Mouse (Mus musculus): ENCODE results near the gene Tmem91. TPM values are rescaled to one million over a fixed set of nuclear protein-coding genes. Genes with fewer than 3 reads are reported as not detected.

Gene Tmem91
- polyA plus RNA-seq, 1 experiment = 49.8 TPM

DNA sequence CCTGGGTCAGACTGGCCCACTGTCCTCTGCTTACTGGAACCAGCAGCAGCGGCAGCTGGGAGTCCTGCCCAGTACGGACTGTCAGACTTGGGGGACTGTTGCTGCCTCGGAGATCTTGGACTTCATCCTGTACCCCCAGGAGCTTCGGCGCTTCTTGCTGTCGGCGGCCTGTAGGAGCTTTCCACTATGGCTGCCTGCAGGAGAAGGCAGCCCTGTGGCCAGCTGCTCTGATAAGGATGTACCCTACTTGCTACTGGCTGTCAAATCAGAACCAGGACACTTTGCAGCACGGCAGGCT, 46.7 kb downstream of the Tmem91 start:
- DNase-seq (ENCODE audit: extremely low spot score in 1 of 2, low spot score in 1 of 2) = no peak

DNA sequence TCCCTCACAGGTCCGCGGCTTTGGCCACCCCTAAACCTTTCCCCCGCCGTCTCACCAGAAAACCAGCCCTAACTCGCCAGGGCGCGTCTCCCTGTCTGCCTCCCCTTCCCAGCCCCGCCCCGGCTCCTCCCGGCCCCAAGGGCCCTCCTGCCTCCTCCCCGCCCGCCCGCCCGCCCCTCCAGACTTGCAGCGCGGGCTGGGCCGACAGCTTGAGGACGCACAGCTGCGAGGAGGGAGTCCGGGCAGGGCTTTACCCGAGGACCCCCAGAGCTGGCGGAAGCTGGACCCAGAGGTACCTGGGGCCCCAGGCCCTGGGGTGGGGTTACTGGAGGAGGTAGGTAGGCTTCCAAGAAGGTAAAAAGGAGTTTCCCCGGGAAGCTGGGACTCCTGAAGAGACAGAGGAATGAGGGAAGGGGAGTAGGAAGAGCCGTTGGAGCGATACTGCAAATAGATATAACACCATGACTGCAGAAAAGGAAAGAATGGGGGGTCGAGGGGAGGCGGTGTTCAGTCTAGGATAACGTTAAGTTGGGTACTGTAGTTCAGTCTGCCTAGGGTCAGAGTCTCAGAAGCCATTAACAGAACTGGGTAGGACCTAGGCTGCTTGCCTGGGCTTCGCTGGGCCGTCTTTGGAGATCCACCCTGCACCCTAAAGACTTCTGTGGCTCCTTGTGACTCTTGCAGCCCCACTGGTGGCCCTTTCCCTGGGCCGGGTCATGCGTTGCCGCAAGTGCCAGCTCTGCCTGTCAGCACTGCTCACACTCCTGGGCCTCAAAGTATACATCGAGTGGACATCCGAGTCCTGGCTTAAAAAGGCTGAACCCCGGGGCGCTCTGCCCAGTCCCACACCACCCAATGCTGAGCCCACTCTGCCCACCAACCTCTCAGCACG, 47.3 kb downstream of the Tmem91 start:
- no peak for DNase-seq (ENCODE audit: extremely low spot score in 1 of 2, low spot score in 1 of 2)

DNA sequence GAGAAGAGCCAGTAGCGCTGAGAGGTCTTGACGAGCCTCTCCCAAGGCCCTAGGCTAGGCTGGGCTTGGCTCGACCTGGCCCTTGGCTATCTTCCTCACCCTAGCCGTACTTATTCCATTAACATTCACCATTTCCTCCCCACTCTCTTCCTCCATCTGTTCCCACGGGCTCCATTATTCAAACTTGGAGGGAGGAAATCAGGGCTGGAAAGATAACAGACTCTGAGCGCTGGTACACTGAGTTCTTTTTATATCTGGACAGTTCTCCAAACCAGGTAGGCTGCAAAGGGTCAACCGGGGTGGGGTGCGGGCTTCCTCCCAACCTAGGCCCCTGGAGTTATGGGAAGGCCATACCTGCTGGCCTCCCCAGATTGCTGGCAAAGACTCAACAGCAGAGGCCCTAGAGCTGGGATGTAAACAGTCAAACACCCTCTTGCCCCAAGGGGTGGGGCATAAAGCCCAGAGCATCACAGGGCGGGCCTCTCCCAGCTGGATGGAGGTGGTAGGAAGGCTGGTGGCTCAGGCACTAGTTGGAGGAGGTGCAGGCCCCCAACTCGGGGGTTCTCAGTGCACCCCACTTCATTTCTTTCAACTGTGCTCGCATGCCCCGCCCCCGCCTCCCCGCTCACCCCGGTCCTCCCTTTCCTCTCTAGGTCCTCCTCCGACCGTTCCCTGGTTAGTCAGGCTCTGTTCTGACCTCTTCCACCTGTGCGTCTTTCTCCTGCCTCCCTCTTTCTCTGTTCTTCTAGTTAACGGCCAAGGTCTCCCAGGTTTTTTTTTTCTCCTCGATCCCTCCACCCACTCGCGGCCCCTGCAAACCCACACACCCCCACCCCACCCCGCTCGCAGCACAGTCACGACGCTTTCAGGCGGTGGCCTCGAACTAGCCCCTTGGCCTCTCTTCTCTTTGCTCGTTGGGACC, 48.2 kb downstream of the Tmem91 start, which contains the start of gene B3gnt8:
Gene B3gnt8, plus strand, starts transcription at position 146 of the 922 bp plus-strand sequence.
- DNase-seq (ENCODE audit: extremely low spot score in 1 of 2, low spot score in 1 of 2) = no peak

DNA sequence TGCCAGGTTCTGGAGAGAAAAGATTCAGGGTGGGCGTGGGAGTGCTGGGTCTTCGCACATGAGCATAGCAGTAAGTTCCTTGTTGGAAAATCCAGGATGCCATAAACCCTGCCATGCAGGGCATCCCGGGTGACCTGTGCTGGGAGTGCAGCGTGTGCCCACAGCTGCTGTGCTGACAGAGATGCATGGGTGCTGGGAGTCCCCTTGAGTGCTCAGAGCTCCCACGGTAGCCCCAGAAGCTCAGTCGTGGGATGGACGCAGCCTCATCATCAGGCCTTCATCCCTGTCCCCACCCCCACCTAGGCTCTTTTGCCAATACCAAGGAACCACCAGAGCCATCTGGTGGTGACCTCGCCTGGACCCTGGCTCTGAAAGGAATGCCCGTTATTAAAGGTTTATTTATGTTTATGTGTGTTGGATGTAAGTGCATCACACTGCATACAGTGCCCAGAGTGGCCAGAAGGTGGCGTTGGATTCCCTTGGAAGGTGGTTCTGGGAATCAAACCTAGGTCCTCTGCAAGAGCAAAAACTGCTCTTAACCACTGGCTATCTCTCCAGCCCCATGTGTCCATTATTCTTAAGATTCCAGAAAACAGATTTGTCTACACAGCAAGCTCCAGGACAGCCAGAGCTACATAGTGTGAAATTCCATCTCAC, 49.2 kb downstream of the Tmem91 start:
- DNase-seq (ENCODE audit: extremely low spot score in 1 of 2, low spot score in 1 of 2) = no peak

DNA sequence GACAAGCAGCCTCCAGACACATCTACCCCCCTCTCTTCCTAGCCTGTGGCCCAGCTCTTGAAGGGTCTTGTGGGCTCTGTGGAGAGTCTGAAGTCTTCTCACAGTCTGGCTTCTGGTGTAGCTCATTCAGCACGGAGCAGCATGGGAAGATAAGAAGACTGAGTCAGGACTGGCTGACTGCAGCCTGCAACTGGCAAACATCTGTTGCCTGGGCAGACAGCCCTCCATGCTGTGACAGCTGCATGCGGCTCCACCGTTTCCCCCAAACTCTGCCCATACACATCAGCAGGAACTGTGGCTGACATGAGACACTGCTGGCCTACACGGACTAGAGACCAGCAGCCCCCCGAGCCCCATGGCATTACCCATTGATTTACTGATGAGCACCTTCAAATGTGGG, 50.1 kb downstream of the Tmem91 start:
- no peak for DNase-seq (ENCODE audit: extremely low spot score in 1 of 2, low spot score in 1 of 2)

DNA sequence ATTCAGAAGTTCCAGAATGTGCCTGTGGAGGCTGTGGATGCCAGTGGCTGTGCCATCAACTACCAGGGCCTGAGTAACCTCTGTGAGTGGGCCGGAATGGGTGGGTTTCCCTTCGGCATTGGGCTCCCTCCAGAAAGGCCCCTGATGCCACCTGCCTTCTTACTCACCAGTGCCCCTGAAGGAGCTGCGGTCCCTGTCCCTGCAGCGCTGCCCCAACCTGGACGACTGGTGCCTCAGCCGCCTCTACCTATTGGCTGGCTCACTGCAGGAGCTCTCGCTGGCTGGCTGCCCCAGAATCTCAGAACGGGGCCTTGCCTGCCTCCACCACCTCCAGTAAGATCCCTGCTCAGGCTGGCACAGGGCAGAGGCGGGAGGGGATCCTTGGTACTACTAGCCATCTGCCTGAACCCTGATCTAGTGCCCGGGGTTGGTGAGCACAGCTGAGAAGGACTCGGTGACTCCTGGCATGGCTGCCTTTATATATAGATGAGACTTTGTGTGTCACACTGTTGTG, 51.1 kb downstream of the Tmem91 start:
- DNase-seq (ENCODE audit: extremely low spot score in 1 of 2, low spot score in 1 of 2) = no peak

DNA sequence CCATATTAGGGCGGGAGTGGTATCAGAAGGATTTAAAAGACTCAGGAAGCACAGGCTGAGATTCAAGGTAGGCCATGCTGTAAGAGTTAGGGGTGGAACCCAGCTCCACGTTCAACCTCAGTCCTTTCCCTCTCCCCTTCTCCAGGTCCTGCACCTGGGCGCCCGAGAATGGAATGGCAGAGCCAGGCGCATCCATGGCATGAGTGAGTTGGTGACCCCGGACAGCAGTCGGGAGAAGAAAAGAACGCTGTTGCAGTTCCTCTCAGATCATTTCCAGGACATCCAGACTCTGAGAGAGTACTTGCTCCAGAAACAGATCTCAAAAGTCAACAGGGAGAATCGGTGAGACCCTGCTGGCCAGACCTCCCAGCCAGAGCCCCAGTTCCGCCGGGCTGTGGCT, 54.2 kb downstream of the Tmem91 start:
- no peak for DNase-seq (ENCODE audit: extremely low spot score in 1 of 2, low spot score in 1 of 2)

DNA sequence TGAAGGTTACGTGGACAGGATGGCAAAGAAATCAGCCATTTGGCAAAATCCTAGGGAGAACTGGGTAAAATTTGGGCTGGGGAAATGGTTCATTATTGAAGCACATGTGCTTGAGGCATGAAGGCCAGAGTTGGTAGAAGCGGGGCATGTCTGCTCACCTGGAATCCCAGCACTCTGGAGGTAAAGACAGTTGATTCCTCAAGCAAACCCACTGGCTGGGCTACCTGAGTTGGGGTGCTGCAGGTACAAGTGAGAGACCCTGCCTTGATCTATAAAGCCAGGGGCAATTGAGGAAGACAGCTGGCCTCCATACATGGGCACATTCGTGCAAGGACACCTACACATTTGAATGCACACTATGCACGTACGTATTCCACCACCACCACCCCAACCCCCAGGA, 54.9 kb downstream of the Tmem91 start:
- no peak for DNase-seq (ENCODE audit: extremely low spot score in 1 of 2, low spot score in 1 of 2)

DNA sequence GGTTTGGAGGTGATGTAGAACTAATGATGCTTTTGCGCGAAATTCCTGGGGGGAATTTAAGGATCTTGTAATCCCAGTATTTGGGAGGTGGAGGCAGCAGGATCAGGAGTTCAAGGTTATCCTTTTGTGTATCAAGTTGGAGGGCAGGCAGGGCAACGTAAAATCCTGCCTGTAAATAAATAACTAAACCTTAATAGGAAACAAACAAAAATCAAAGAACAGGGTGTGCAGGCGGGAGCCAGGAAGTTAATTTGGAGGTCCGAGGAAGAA, 55.3 kb downstream of the Tmem91 start:
- DNase-seq (ENCODE audit: extremely low spot score in 1 of 2, low spot score in 1 of 2) = no peak

Other genes starting within 250 kb of the Tmem91 start
- 4.2 and 4.9 TPM in 2 replicates for gene Ceacam1, start 197.6 kb downstream of the Tmem91 start, polyA plus RNA-seq (2012; rRNA removed)
- gene Ceacam2, start 135.3 kb downstream of the Tmem91 start, polyA plus RNA-seq (2012; rRNA removed) = 0.16 and 0.21 TPM in 2 replicates
- 0.15 and 0.36 TPM in 2 replicates for gene Erich4, start 59.3 kb downstream of the Tmem91 start, polyA plus RNA-seq (2012; rRNA removed)
- 78.7 and 82.1 TPM in 2 replicates for gene Dmac2, start 55.8 kb downstream of the Tmem91 start, polyA plus RNA-seq (2012; rRNA removed)
- gene B3gnt8, start 48.5 kb downstream of the Tmem91 start, polyA plus RNA-seq (2012; rRNA removed) = 0.95 and 1.1 TPM in 2 replicates
- gene Bckdha, start 16.2 kb downstream of the Tmem91 start, polyA plus RNA-seq (2012; rRNA removed) = 67.9 and 71.9 TPM in 2 replicates
- gene Exosc5, start 16.0 kb downstream of the Tmem91 start, polyA plus RNA-seq (2012; rRNA removed) = 33.9 TPM in 2 replicates
- gene B9d2, start 5.6 kb upstream of the Tmem91 start, polyA plus RNA-seq (2012; rRNA removed) = 54.8 and 62.4 TPM in 2 replicates
- 7.0 and 7.2 TPM in 2 replicates for gene Tgfb1, start 11.8 kb upstream of the Tmem91 start, polyA plus RNA-seq (2012; rRNA removed)
- gene Ccdc97, start 43.9 kb upstream of the Tmem91 start, polyA plus RNA-seq (2012; rRNA removed) = 60.3 and 64.0 TPM in 2 replicates
- 47.2 and 47.7 TPM in 2 replicates for gene Hnrnpul1, start 79.6 kb upstream of the Tmem91 start, polyA plus RNA-seq (2012; rRNA removed)
- 32.3 and 34.9 TPM in 2 replicates for gene Axl, start 113.5 kb upstream of the Tmem91 start, polyA plus RNA-seq (2012; rRNA removed)
- 3.3 and 3.6 TPM in 2 replicates for gene Cyp2s1, start 141.7 kb upstream of the Tmem91 start, polyA plus RNA-seq (2012; rRNA removed)
- gene Cyp2b10, start 222.5 kb upstream of the Tmem91 start, polyA plus RNA-seq (2012; rRNA removed) = 0.08 TPM in 1 of 2 replicates, not detected in the other

All from frontal cortex, adult 2 months (tissue).